Mouse (Mus musculus) kidney, embryonic 14.5 days (tissue): ENCODE results near the gene Atg2a. TPM values are rescaled to one million over a fixed set of nuclear protein-coding genes. Genes with fewer than 3 reads are reported as not detected.

Source experiments
- ATAC-seq: fragments of 200-750 bp; cut with Nextera tagmentation; 2 replicates; pipeline ENCODE4 v1.8.0; 2017; ENCODE audit warnings: moderate number of reproducible peaks, mild to moderate bottlenecking, moderate TSS enrichment, moderate library complexity; ENCODE audit not compliant: low FRiP score, low TSS enrichment
- H3K27ac ChIP-seq: fragments of 300-500 bp; sonication (generic); 2 replicates; pipeline ENCODE4 v1.5.1; 2014; ENCODE audit warnings: low read depth, mild to moderate bottlenecking, low read length, moderate library complexity, mixed read lengths
- H3K27me3 ChIP-seq: fragments of 300-500 bp; sonication (generic); 2 replicates; pipeline ENCODE4 v1.6.1; 2014; ENCODE audit warnings: mild to moderate bottlenecking, low read length; ENCODE audit not compliant: control insufficient read depth, insufficient read depth
- H3K36me3 ChIP-seq: fragments of 300-500 bp; sonication (generic); 2 replicates; pipeline ENCODE4 v1.6.1; 2014; ENCODE audit warnings: low read length, mixed read lengths; ENCODE audit not compliant: control insufficient read depth, insufficient read depth
- H3K4me1 ChIP-seq: fragments of 300-500 bp; sonication (generic); 2 replicates; pipeline ENCODE4 v1.6.1; 2014; ENCODE audit warnings: low read length, mixed read lengths; ENCODE audit not compliant: control insufficient read depth, insufficient read depth
- H3K4me2 ChIP-seq: fragments of 300-500 bp; sonication (generic); replicated peaks from 2 replicates; pipeline ENCODE4 v1.6.1; 2014; ENCODE audit warnings: low read depth, mild to moderate bottlenecking, low read length
- H3K4me3 ChIP-seq: fragments of 300-500 bp; sonication (generic); 2 replicates; pipeline ENCODE4 v1.5.1; 2014; ENCODE audit warnings: mild to moderate bottlenecking, low read length
- H3K9ac ChIP-seq: fragments of 300-500 bp; sonication (generic); 2 replicates; pipeline ENCODE4 v1.6.1; 2014; ENCODE audit warnings: low read depth, mild to moderate bottlenecking, low read length, moderate library complexity
- H3K9me3 ChIP-seq: fragments of 300-500 bp; sonication (generic); 2 replicates; pipeline ENCODE4 v1.6.1; 2016; ENCODE audit warnings: low read length; ENCODE audit not compliant: control insufficient read depth
- WGBS: fragments of 180-500 bp; shearing (Covaris S2); extraction: QIAGEN DNeasy Blood & Tissue Kit; methylation state at CpG from one replicate; pipeline ENCODE4 v1.1.7; 2014; 5-methylcytosine and 5-hydroxymethylcytosine counted together
- polyA plus RNA-seq: library from polyadenylated mRNA; unstranded; fragments of >200 nt; fragmentation: Nextera tagmentation; extraction: Ambion mirVana; gene quantifications from 2 replicates; pipeline ENCODE4 v1.2.1, GENCODE M21; 2014

Atg2a gene
- polyA plus RNA-seq, 1 experiment from 2014 or later: 12.4 TPM

- WGBS: 92% methylated on average over 5 of the region's 5 CpGs
- no peak overlapping the region for H3K27ac ChIP-seq
- ATAC-seq: no peak
These were observed 50.8 kb downstream of the Atg2a start for GRCm38 (mm10) chr19:6292262-6292661.

GRCm38 (mm10) chr19:6294301-6294700, 52.8 kb downstream of the Atg2a start:
- Histone ChIP-seq H3K27ac (no peak overlapping the region), H3K9me3 (no peaks in the 10 kb centered on the region), H3K4me1 (0 out of 2 replicates have a peak, but pooled peaks cover 3% of the 10 kb centered on the region), H3K4me3 (no peak overlapping the region), H3K9ac (no peak overlapping the region), H3K36me3 (peaks cover 63% of the 10 kb centered on the region), H3K4me2 (no peak overlapping the region), H3K27me3 (no peaks in the 10 kb centered on the region)
- ATAC-seq: no peak
- 92% methylated on average over 16 of the region's 17 CpGs for WGBS

More at GRCm38 (mm10) chr19:6292262-6292661, 50.8 kb downstream of the Atg2a start:
- Histone ChIP-seq H3K9ac (no peak overlapping the region), H3K36me3 (peaks cover 51% of the 10 kb centered on the region), H3K4me2 (no peak overlapping the region), H3K4me3 (no peak overlapping the region), H3K4me1 (0 out of 2 replicates have a peak, but pooled peaks cover 3% of the 10 kb centered on the region), H3K9me3 (no peaks in the 10 kb centered on the region), H3K27me3 (no peaks in the 10 kb centered on the region)

GRCm38 (mm10) chr19:6296551-6297210, 55.2 kb downstream of the Atg2a start:
- Histone ChIP-seq H3K36me3 (peaks cover 63% of the 10 kb centered on the region), H3K4me1 (no peaks in the 10 kb centered on the region), H3K9ac (no peak overlapping the region), H3K27ac (no peak overlapping the region), H3K4me2 (no peak overlapping the region), H3K27me3 (no peaks in the 10 kb centered on the region), H3K4me3 (no peak overlapping the region), H3K9me3 (no peaks in the 10 kb centered on the region)
- 87% methylated on average over 5 of the region's 5 CpGs for WGBS
- ATAC-seq: no peak

- Histone ChIP-seq H3K9ac (no peak overlapping the region), H3K27ac (no peak overlapping the region), H3K27me3 (no peaks in the 10 kb centered on the region), H3K4me2 (no peak overlapping the region), H3K36me3 (peaks cover 58% of the 10 kb centered on the region), H3K4me3 (no peak overlapping the region), H3K4me1 (no peaks in the 10 kb centered on the region), H3K9me3 (no peaks in the 10 kb centered on the region)
- ATAC-seq: no peak
- WGBS: 91% methylated on average over 9 of the region's 9 CpGs
These were observed 56.2 kb downstream of the Atg2a start for GRCm38 (mm10) chr19:6297641-6298040.

- ATAC-seq: no peak
- Histone ChIP-seq H3K27ac (no peak overlapping the region), H3K27me3 (no peaks in the 10 kb centered on the region), H3K9ac (no peak overlapping the region), H3K36me3 (peaks cover 58% of the 10 kb centered on the region), H3K4me2 (no peak overlapping the region), H3K4me3 (no peak overlapping the region), H3K4me1 (no peaks in the 10 kb centered on the region), H3K9me3 (no peaks in the 10 kb centered on the region)
- 66% methylated on average over 4 of the region's 4 CpGs for WGBS
These were observed 57.5 kb downstream of the Atg2a start for GRCm38 (mm10) chr19:6299003-6299402.

- Histone ChIP-seq H3K4me3 (no peak overlapping the region), H3K4me2 (no peak overlapping the region), H3K4me1 (no peaks in the 10 kb centered on the region), H3K27me3 (no peaks in the 10 kb centered on the region), H3K27ac (peak overlapping the region; percentile 24; the same call in 1 of the 2 replicates), H3K9me3 (no peaks in the 10 kb centered on the region), H3K36me3 (peaks cover 52% of the 10 kb centered on the region), H3K9ac (no peak overlapping the region)
- no peak for ATAC-seq
- 86% methylated on average over 7 of the region's 7 CpGs for WGBS
These were observed 58.2 kb downstream of the Atg2a start for GRCm38 (mm10) chr19:6299450-6300267.

GRCm38 (mm10) chr19:6300402-6300841, 59.0 kb downstream of the Atg2a start:
- ATAC-seq: no peak
- no peak overlapping the region for H3K4me3 ChIP-seq
- no peaks in the 10 kb centered on the region for H3K4me1 ChIP-seq
- no peaks in the 10 kb centered on the region for H3K9me3 ChIP-seq
- 76% methylated on average over 7 of the region's 7 CpGs for WGBS
- H3K27me3 ChIP-seq: no peaks in the 10 kb centered on the region
- no peak overlapping the region for H3K9ac ChIP-seq
- H3K27ac ChIP-seq: no peak overlapping the region
- no peak overlapping the region for H3K4me2 ChIP-seq
- peaks cover 44% of the 10 kb centered on the region for H3K36me3 ChIP-seq

- H3K4me3 ChIP-seq: no peak overlapping the region
- H3K4me2 ChIP-seq: no peak overlapping the region
- no peaks in the 10 kb centered on the region for H3K9me3 ChIP-seq
- ATAC-seq: no peak
- peaks cover 27% of the 10 kb centered on the region for H3K36me3 ChIP-seq
- H3K27ac ChIP-seq: no peak overlapping the region
- no peaks in the 10 kb centered on the region for H3K27me3 ChIP-seq
- 94% methylated on average over 5 of the region's 5 CpGs for WGBS
- no peak overlapping the region for H3K9ac ChIP-seq
- 0 out of 2 replicates have a peak, but pooled peaks cover 5% of the 10 kb centered on the region for H3K4me1 ChIP-seq
These were observed 60.6 kb downstream of the Atg2a start for GRCm38 (mm10) chr19:6302114-6302513.

- ATAC-seq: no peak
- H3K4me3 ChIP-seq: no peak overlapping the region
- H3K4me1 ChIP-seq: 0 out of 2 replicates have a peak, but pooled peaks cover 8% of the 10 kb centered on the region
- no peaks in the 10 kb centered on the region for H3K27me3 ChIP-seq
- no peaks in the 10 kb centered on the region for H3K9me3 ChIP-seq
- no peak overlapping the region for H3K4me2 ChIP-seq
- WGBS: 31% methylated on average over 4 of the region's 4 CpGs
- H3K36me3 ChIP-seq: peaks cover 23% of the 10 kb centered on the region
- H3K9ac ChIP-seq: no peak overlapping the region
- no peak overlapping the region for H3K27ac ChIP-seq
These were observed 61.1 kb downstream of the Atg2a start for GRCm38 (mm10) chr19:6302522-6302921.
